Mouse (Mus musculus) E14TG2a.4 (cell line): ENCODE measurements around the gene Zbtb7a.

Experiments used
- H3K27me3 ChIP-seq: 2 replicates; pipeline ENCODE4 v1.6.1; 2014; ENCODE audit warnings: low read length, control low read depth; ENCODE audit not compliant: insufficient read depth
- H3K36me3 ChIP-seq: 2 replicates; pipeline ENCODE4 v1.6.1; 2014; ENCODE audit warnings: low read length, control low read depth; ENCODE audit not compliant: insufficient read depth
- H3K4me1 ChIP-seq: replicated peaks from 2 replicates; pipeline ENCODE4 v1.6.1; 2014; ENCODE audit warnings: low read depth, low read length, control low read depth
- H3K4me3 ChIP-seq: replicated peaks from 2 replicates; pipeline ENCODE4 v1.5.1; 2014; ENCODE audit warnings: mild to moderate bottlenecking, low read length
- H3K9me3 ChIP-seq: 2 replicates; pipeline ENCODE4 v1.6.1; 2014; ENCODE audit warnings: low read length, control low read depth
- CTCF ChIP-seq: conservative IDR thresholded peaks from 2 replicates; pipeline ENCODE4 v1.5.1; 2014; ENCODE audit warnings: low read length
- NANOG ChIP-seq: IDR thresholded peaks from 2 replicates; pipeline ENCODE4 v1.6.1; 2014; ENCODE audit warnings: borderline replicate concordance, low read length, mixed read lengths
- POU5F1 ChIP-seq: IDR thresholded peaks from 2 replicates; pipeline ENCODE4 v1.6.1; 2014; ENCODE audit warnings: low read length, borderline replicate concordance

Gene Zbtb7a

DNA sequence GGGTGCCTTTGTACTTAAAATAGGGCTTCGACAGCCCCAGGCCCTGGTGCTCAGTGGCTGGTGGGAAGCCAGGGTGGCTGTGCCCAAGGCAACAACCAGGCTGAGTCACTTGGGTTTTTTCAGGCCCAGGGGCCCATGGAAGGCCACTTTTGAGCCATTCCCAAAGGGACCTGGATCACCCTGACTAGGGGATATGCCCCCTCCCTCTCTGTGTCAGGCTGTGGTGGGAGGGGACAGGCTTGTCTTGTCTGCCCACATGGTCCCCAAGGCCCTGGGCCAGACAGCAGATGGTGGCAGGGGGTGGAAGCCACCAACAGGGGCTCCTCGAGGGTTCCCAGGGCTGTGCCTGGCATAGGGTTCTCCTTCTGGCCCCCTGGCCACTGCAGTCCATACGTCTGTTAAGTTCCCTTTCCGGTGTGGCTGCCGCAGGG, 7.5 kb downstream of the Zbtb7a start:
- Histone ChIP-seq H3K9me3 (no peaks in the 10 kb centered on the region), H3K4me3 (peak overlapping the region; percentile 92), H3K4me1 (peaks cover 88% of the 10 kb centered on the region), H3K36me3 (peaks cover 46% of the 10 kb centered on the region), H3K27me3 (no peaks in the 10 kb centered on the region)
- TF ChIP-seq POU5F1 = no peak
- TF ChIP-seq CTCF = no peak
- no peak for TF ChIP-seq NANOG

DNA sequence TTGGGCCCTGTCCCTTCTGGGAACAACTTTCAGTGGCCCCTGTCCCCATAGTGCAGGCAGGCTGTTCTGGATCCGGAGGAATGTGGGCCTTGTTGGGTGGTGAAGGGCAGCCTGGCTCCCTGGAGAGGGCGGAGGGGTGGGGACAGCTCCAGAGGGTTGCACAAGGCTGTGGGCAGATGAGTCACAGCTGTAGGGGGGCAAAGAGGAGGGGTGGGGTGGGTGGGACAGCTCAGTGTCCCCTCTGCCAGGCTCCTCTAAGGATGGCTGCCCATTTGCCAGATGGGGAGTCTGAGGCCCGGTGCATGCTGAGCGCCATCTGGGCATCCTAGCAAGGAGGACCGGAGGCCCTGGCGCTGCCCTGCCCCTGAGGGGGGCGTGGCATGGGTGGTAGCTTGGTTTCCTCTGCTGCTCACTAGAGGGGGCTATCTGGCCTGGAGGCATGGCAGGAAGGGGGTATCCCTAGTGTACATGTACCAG, 8.2 kb downstream of the Zbtb7a start:
- peaks cover 92% of the 10 kb centered on the region for H3K4me1 ChIP-seq
- peaks cover 52% of the 10 kb centered on the region for H3K36me3 ChIP-seq
- no peaks in the 10 kb centered on the region for H3K27me3 ChIP-seq
- 0 out of 2 replicates have a peak, but pooled peaks have one; percentile 8 for TF ChIP-seq CTCF
- TF ChIP-seq NANOG = no peak
- H3K4me3 ChIP-seq = peak overlapping the region; percentile 92
- no peaks in the 10 kb centered on the region for H3K9me3 ChIP-seq

DNA sequence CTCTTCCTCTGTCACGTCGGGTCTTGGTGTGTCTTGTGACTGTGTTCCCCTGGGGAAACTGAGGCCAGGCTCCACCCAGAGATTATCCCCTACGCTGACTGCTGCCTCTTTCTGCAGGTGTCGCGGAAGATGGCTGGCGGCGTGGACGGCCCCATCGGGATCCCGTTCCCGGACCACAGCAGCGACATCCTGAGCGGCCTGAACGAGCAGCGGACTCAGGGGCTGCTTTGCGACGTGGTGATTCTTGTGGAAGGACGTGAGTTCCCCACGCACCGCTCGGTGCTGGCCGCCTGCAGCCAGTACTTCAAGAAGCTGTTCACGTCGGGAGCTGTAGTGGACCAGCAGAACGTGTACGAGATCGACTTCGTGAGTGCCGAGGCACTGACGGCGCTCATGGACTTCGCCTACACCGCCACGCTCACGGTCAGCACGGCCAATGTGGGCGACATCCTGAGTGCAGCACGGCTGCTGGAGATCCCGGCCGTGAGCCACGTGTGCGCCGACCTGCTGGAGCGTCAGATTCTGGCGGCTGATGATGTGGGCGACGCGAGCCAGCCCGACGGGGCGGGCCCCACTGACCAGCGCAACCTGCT, 8.9 kb downstream of the Zbtb7a start:
- peak overlapping the region; percentile 92 for H3K4me3 ChIP-seq
- H3K9me3 ChIP-seq = no peaks in the 10 kb centered on the region
- H3K36me3 ChIP-seq = peaks cover 59% of the 10 kb centered on the region
- H3K4me1 ChIP-seq = peaks cover 97% of the 10 kb centered on the region
- no peaks in the 10 kb centered on the region for H3K27me3 ChIP-seq
- TF ChIP-seq POU5F1 (no peak), NANOG (no peak), CTCF (no peak)

DNA sequence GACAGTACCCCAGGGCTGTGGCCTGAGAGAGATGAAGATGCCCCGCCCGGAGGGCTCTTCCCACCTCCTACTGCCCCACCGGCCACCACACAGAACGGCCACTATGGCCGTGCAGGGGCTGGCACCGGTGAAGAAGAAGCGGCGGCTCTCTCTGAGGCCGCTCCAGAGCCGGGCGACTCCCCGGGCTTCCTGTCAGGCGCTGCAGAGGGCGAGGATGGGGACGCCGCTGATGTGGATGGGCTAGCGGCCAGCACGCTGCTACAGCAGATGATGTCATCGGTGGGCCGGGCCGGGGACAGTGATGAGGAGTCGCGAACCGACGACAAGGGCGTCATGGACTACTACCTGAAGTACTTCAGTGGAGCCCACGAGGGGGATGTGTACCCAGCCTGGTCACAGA, 9.6 kb downstream of the Zbtb7a start:
- TF ChIP-seq CTCF = no peak
- TF ChIP-seq POU5F1 = no peak
- no peak for TF ChIP-seq NANOG

DNA sequence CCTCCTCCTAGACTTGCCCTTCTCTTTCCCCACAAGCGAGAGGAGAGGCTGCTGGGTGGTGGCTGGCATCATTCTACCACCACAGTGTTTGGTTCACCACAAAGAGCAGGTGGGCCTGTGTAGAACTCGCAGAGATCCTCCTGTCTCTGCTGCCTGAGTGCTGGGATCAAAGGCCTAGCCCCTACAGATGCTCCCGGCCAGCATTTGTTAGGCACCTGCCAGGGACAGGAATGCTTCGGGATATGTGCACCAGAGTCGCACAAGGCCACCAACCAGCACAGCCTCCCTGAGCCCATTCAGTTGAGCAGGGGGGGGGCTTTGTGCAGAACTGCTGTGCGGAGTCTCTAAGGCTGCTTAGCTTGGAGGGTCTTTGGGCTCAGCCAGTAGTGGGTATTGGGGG, 10.3 kb downstream of the Zbtb7a start:
- no peak for TF ChIP-seq POU5F1
- no peak for TF ChIP-seq CTCF
- no peak for TF ChIP-seq NANOG
- peaks cover 70% of the 10 kb centered on the region for H3K36me3 ChIP-seq
- peaks cover 97% of the 10 kb centered on the region for H3K4me1 ChIP-seq
- H3K27me3 ChIP-seq = no peaks in the 10 kb centered on the region
- no peaks in the 10 kb centered on the region for H3K9me3 ChIP-seq
- H3K4me3 ChIP-seq = peak overlapping the region; percentile 92

More for the DNA sequence above, 9.6 kb downstream of the Zbtb7a start:
- H3K4me3 ChIP-seq = peak overlapping the region; percentile 92
- peaks cover 67% of the 10 kb centered on the region for H3K36me3 ChIP-seq
- peaks cover 97% of the 10 kb centered on the region for H3K4me1 ChIP-seq
- no peaks in the 10 kb centered on the region for H3K9me3 ChIP-seq
- H3K27me3 ChIP-seq = no peaks in the 10 kb centered on the region

DNA sequence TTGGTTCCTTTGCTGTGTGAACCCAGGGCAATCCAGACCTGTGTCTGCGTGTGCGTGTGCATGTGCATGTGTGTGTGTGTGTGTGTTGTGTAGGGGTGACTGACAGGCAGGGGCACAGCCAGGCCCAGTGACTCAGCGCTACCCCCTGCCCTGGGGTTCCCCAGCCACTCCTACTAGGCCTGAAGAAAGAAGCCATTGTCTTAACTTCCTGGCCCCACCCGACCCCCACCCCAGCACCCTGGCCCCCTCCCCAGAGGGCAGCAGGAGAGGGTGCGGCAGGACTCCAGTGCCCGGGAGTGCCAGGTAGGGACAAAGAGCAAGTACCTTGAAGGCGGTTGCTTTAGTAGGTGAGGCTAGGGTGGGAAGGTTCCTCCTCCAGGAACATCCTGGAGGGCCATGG, 10.8 kb downstream of the Zbtb7a start:
- peak overlapping the region; percentile 92 for H3K4me3 ChIP-seq
- no peaks in the 10 kb centered on the region for H3K9me3 ChIP-seq
- no peak for TF ChIP-seq CTCF
- TF ChIP-seq POU5F1 = no peak
- TF ChIP-seq NANOG = no peak
- H3K36me3 ChIP-seq = peaks cover 70% of the 10 kb centered on the region
- H3K4me1 ChIP-seq = peaks cover 95% of the 10 kb centered on the region
- no peaks in the 10 kb centered on the region for H3K27me3 ChIP-seq

DNA sequence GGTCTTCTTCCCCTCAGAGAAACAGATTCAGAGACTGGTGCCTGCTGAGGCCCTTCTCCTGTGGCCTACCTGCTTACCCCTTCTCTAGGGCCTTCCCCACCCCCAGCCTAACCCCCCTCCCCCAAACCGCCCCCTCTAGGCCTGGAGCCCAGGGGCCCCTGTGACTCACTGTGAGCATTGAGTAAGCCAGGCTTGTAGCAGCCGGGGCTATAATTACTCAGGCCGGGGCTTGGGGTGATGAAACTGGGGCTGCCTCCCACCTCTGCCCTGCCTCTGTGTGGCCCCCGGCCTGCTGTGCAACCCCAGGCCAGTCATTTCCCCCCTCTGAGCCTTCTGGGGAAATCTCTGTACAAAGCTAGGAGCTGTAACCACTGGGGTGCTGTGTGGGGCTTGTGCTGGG, 11.3 kb downstream of the Zbtb7a start:
- no peak for TF ChIP-seq NANOG
- TF ChIP-seq POU5F1 = no peak
- no peak for TF ChIP-seq CTCF
- no peaks in the 10 kb centered on the region for H3K9me3 ChIP-seq
- H3K27me3 ChIP-seq = no peaks in the 10 kb centered on the region
- H3K36me3 ChIP-seq = peaks cover 70% of the 10 kb centered on the region
- H3K4me3 ChIP-seq = peak overlapping the region; percentile 92
- H3K4me1 ChIP-seq = peaks cover 92% of the 10 kb centered on the region

DNA sequence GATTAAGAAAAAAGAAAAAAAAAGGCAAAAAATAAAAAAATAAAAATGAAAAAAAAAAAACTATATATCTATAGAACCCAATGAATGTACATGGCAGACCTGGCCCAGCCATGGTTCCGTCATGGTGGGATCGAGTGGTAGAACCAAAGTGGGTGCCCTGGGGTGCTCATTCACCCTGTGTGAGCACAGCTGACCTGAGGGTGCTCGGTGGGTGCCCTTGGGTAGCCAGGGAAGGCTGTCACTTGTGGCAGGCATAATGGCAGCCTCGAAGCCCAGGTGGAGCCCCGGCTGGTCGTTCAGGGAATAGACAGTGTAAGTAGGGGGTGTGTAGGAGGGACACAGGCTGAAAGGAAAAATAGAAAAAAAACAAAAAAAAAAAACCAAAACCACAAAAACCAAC, 16.2 kb downstream of the Zbtb7a start:
- no peaks in the 10 kb centered on the region for H3K9me3 ChIP-seq
- no peak overlapping the region for H3K4me3 ChIP-seq
- peaks cover 84% of the 10 kb centered on the region for H3K4me1 ChIP-seq
- no peak for TF ChIP-seq CTCF
- TF ChIP-seq POU5F1 = no peak
- no peak for TF ChIP-seq NANOG
- H3K36me3 ChIP-seq = peaks cover 74% of the 10 kb centered on the region
- H3K27me3 ChIP-seq = no peaks in the 10 kb centered on the region

DNA sequence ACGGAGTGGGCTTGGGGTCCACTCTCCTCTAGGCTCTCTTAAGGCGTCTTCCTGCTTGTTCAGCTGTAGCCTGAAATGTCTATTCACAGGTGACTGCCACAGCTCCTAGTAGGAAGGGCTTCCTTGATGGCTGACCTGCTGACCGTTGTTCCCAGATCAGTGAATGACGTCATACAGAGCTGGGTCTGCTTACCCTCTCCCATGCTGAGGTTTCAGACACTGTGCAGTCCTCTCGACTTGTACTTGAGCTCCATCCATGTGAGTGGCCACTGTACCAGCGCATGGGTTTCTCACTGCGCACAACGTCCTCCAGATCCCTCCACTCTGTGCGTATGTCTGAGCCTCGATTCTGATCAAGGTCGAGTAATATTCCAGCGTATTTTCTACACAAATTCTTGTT, 17.6 kb downstream of the Zbtb7a start:
- Histone ChIP-seq H3K36me3 (peaks cover 75% of the 10 kb centered on the region), H3K4me1 (peaks cover 77% of the 10 kb centered on the region), H3K9me3 (no peaks in the 10 kb centered on the region), H3K27me3 (no peaks in the 10 kb centered on the region), H3K4me3 (no peak overlapping the region)
- no peak for TF ChIP-seq POU5F1
